Mouse (Mus musculus) small intestine, adult 2 months (tissue): ENCODE measurements around the gene Bpifc.

Experiments
- CTCF ChIP-seq: fragments of 200-500 bp; IDR thresholded peaks from 2 replicates; pipeline ENCODE4 v1.5.1; 2012; ENCODE audit warnings: low read depth, mild to moderate bottlenecking, control low read depth, inconsistent platforms, low read length, moderate library complexity, mixed read lengths; ENCODE audit not compliant: insufficient replicate concordance, insufficient read length; ENCODE audit errors: extremely low read depth
- POLR2A ChIP-seq: fragments of 200-500 bp; IDR thresholded peaks from 2 replicates; pipeline ENCODE4 v1.6.1; 2012; ENCODE audit warnings: low read depth, mild to moderate bottlenecking, control low read depth, inconsistent platforms, low read length, moderate library complexity

- TF ChIP-seq CTCF (no peak), POLR2A (no peak)
Observed at GRCm38 (mm10) chr10:85967411-85968156, 44.1 kb downstream of the Bpifc start.
